ENCODE assay signal across 10 mouse cellular contexts in genomic region chr10:76440281-76440680, GRCm38 (mm10). TPM values are rescaled to one million over a fixed set of nuclear protein-coding genes. Genes with fewer than 3 reads are reported as not detected.
DNase-seq lines count a peak whose midpoint lies in the region; ATAC-seq and TF ChIP-seq lines count a peak whose summit lies in the region.
"Had no signal": no experiment of that assay in that cellular context is flagged by ENCODE, and none has a peak within 500 bp of the region (broad histone marks: within the 10 kb centered on the region; RNA-seq: fewer than 3 reads in every experiment).

AC141477.1 (minus strand) TSS chr10:76440444.

- no peak for TF ChIP-seq EP300 in CH12.LX (IDR thresholded peaks at IDR 0.05; ENCODE audit: low read length)
- 0 out of 2 replicates have a peak, but pooled peaks have one; percentile 8 for TF ChIP-seq EP300 in ES-Bruce4 (IDR thresholded peaks at IDR 0.05; ENCODE audit: insufficient read depth, low read depth, low read length)

- 94% methylated on average over 17 of the region's 17 CpGs for WGBS in kidney, embryonic 15.5 days
- 96% methylated on average over 17 of the region's 17 CpGs for WGBS in kidney, embryonic 16.5 days
- WGBS in limb, embryonic 15.5 days, result 97% methylated on average over 17 of the region's 17 CpGs

- TF ChIP-seq CTCF in CH12.LX (conservative IDR thresholded peaks at IDR 0.05 in 1 of 2, IDR thresholded peaks at IDR 0.05 in 1 of 2; ENCODE audit: low read depth in 2 of 2, low read length in 2 of 2) (no peak), ES-Bruce4 (IDR thresholded peaks at IDR 0.05; ENCODE audit: low read depth, low read length) (peak; percentile 52)

- H3K36me3 ChIP-seq in kidney, embryonic 15.5 days, result peaks cover 51% of the 10 kb centered on the region
- H3K36me3 ChIP-seq in kidney, embryonic 16.5 days (ENCODE audit: insufficient read depth, low read length), result peaks cover 32% of the 10 kb centered on the region
- H3K36me3 ChIP-seq in CH12.LX (replicated peaks in 1 of 2; ENCODE audit: control insufficient read depth in 1 of 2, insufficient read depth in 1 of 2, low read length in 1 of 2) (peaks cover 36 to 61% of the 10 kb centered on the region in 2 experiments), ES-Bruce4 (ENCODE audit: control insufficient read depth, insufficient read depth, low read length, poor library complexity, severe bottlenecking) (peaks cover 9% of the 10 kb centered on the region)
- peaks cover 42% of the 10 kb centered on the region for H3K36me3 ChIP-seq in limb, embryonic 15.5 days

- no peak for TF ChIP-seq RAD21 in CH12.LX (IDR thresholded peaks at IDR 0.05; ENCODE audit: low read depth, low read length)

- no peak for DNase-seq in CH12.LX (ENCODE audit: extremely low read depth)
- no peak for DNase-seq in left cerebral cortex, adult 18-20 months (ENCODE audit: low spot score in 2 of 2)
- DNase-seq in T-cell, adult 2 months (ENCODE audit: low spot score), result no peak
- DNase-seq: retina, postnatal 1 day had no signal

- H3K4me1 ChIP-seq in kidney, embryonic 15.5 days, result peaks cover 18% of the 10 kb centered on the region
- H3K4me1 ChIP-seq in kidney, embryonic 16.5 days (ENCODE audit: insufficient read depth, low read length), result peaks cover 16% of the 10 kb centered on the region
- H3K4me1 ChIP-seq in CH12.LX (ENCODE audit: control insufficient read depth in 1 of 2, insufficient read depth in 2 of 2), result peaks cover 10 to 20% of the 10 kb centered on the region in 2 experiments
- H3K4me1 ChIP-seq in ES-Bruce4 (ENCODE audit: control insufficient read depth, insufficient read depth, low read length), result peaks cover 3% of the 10 kb centered on the region
- peaks cover 21% of the 10 kb centered on the region for H3K4me1 ChIP-seq in limb, embryonic 15.5 days

- in situ Hi-C loops in CH12.LX (cut with MboI; ENCODE audit: low pct_ligation_motif_present, low pct_unique_long_range_greater_than_20kb, low sequenced_read_pairs), result no loop called here

- TF ChIP-seq POLR2A in CH12.LX (IDR thresholded peaks at IDR 0.05; ENCODE audit: low read depth, low read length) (no peak), ES-Bruce4 (IDR thresholded peaks at IDR 0.05; ENCODE audit: insufficient read depth, low read length) (no peak)

- H3K9ac ChIP-seq in kidney, embryonic 15.5 days, result no peak within 1 kb of the TSS
- H3K9ac ChIP-seq in kidney, embryonic 16.5 days (replicated peaks; ENCODE audit: low read length), result no peak within 1 kb of the TSS
- peak within 1 kb of the TSS; percentile 75; the same call in 1 of the 2 replicates for H3K9ac ChIP-seq in CH12.LX (ENCODE audit: insufficient read depth, low read depth)
- peak within 1 kb of the TSS; percentile 49 for H3K9ac ChIP-seq in ES-Bruce4 (ENCODE audit: low read depth, poor library complexity, severe bottlenecking)
- no peak within 1 kb of the TSS for H3K9ac ChIP-seq in limb, embryonic 15.5 days

- H3K9me3 ChIP-seq in kidney, embryonic 15.5 days (replicated peaks), result no peaks in the 10 kb centered on the region
- no peaks in the 10 kb centered on the region for H3K9me3 ChIP-seq in kidney, embryonic 16.5 days (ENCODE audit: low read length)
- H3K9me3 ChIP-seq in CH12.LX (replicated peaks; ENCODE audit: low read length), result no peaks in the 10 kb centered on the region
- H3K9me3 ChIP-seq in ES-Bruce4 (replicated peaks; ENCODE audit: control insufficient read depth, insufficient read depth, low read length, poor library complexity, severe bottlenecking), result no peaks in the 10 kb centered on the region
- H3K9me3 ChIP-seq in limb, embryonic 15.5 days, result no peaks in the 10 kb centered on the region

- dilution Hi-C loops in CH12.LX (cut with MboI; ENCODE audit: extremely low pct_ligation_motif_present, extremely low pct_unique_long_range_greater_than_20kb, low sequenced_read_pairs), result no loop called here

- H3K27ac ChIP-seq in kidney, embryonic 15.5 days, result no peak within 1 kb of the TSS
- no peak within 1 kb of the TSS for H3K27ac ChIP-seq in kidney, embryonic 16.5 days (ENCODE audit: low read length)
- H3K27ac ChIP-seq in CH12.LX (ENCODE audit: insufficient read depth, low read depth), result no peak within 1 kb of the TSS
- peak within 1 kb of the TSS; percentile 91 for H3K27ac ChIP-seq in ES-Bruce4 (ENCODE audit: insufficient read depth, low read length)
- H3K27ac ChIP-seq in limb, embryonic 15.5 days, result no peak within 1 kb of the TSS

- H3K27me3 ChIP-seq in kidney, embryonic 15.5 days, result no peaks in the 10 kb centered on the region
- H3K27me3 ChIP-seq in kidney, embryonic 16.5 days (ENCODE audit: insufficient read depth, low read length), result no peaks in the 10 kb centered on the region
- H3K27me3 ChIP-seq in CH12.LX (replicated peaks) (no peaks in the 10 kb centered on the region), ES-Bruce4 (ENCODE audit: control insufficient read depth, insufficient read depth, low read length, poor library complexity, severe bottlenecking) (no peaks in the 10 kb centered on the region)
- H3K27me3 ChIP-seq in limb, embryonic 15.5 days, result no peaks in the 10 kb centered on the region

- H3K4me3 ChIP-seq in kidney, embryonic 15.5 days (replicated peaks), result no peak within 1 kb of the TSS
- no peak within 1 kb of the TSS for H3K4me3 ChIP-seq in kidney, embryonic 16.5 days (ENCODE audit: low read length)
- H3K4me3 ChIP-seq in CH12.LX (replicated peaks in 1 of 3; ENCODE audit: low read depth in 2 of 3, low read length in 2 of 3, poor library complexity in 1 of 3), result no peak within 1 kb of the TSS
- peak within 1 kb of the TSS; percentile 39 for H3K4me3 ChIP-seq in ES-Bruce4 (ENCODE audit: low read depth, low read length)
- H3K4me3 ChIP-seq in limb, embryonic 15.5 days, result peak within 1 kb of the TSS; percentile 62; the same call in 1 of the 2 replicates

- H3K4me2 ChIP-seq in kidney, embryonic 15.5 days, result peak within 1 kb of the TSS; percentile 85
- no peak within 1 kb of the TSS for H3K4me2 ChIP-seq in kidney, embryonic 16.5 days (replicated peaks; ENCODE audit: low read depth, low read length)
- H3K4me2 ChIP-seq in CH12.LX (ENCODE audit: insufficient read depth, low read depth, poor library complexity, severe bottlenecking), result peak within 1 kb of the TSS; percentile 94; the same call in 1 of the 2 replicates
- no peak within 1 kb of the TSS for H3K4me2 ChIP-seq in limb, embryonic 15.5 days

- no peak for ATAC-seq in kidney, embryonic 15.5 days (replicated peaks; ENCODE audit: low FRiP score)
- no peak for ATAC-seq in kidney, embryonic 16.5 days (ENCODE audit: low FRiP score, low TSS enrichment)
- ATAC-seq in limb, embryonic 15.5 days (ENCODE audit: insufficient number of reproducible peaks, low FRiP score, low TSS enrichment, low read depth), result no peak

- peaks cover 15% of the 10 kb centered on the region for H3K79me2 ChIP-seq in CH12.LX (replicated peaks; ENCODE audit: control insufficient read depth, extremely low read depth, insufficient read depth, poor library complexity, severe bottlenecking)

TF ChIP-seq in CH12.LX, 34 proteins besides CTCF, POLR2A, EP300 and RAD21:
- TF ChIP-seq ETS1 (conservative IDR thresholded peaks at IDR 0.05; ENCODE audit: low read depth, low read length), result no peak
- TF ChIP-seq SIN3A (IDR thresholded peaks at IDR 0.05; ENCODE audit: low read length), result no peak
- TF ChIP-seq E2F4 (IDR thresholded peaks at IDR 0.05; ENCODE audit: insufficient replicate concordance, low read depth, low read length), result no peak
- no peak for TF ChIP-seq USF2 (conservative IDR thresholded peaks at IDR 0.05; ENCODE audit: low read depth, low read length)
- TF ChIP-seq MAX (IDR thresholded peaks at IDR 0.05; ENCODE audit: low read length), result no peak
- TF ChIP-seq JUN (IDR thresholded peaks at IDR 0.05; ENCODE audit: insufficient read depth, low read depth, low read length), result no peak
- TF ChIP-seq CHD1 (IDR thresholded peaks at IDR 0.05; ENCODE audit: low read depth, low read length), result no peak
- TF ChIP-seq POLR2AphosphoS2 (IDR thresholded peaks at IDR 0.05; ENCODE audit: low read depth, low read length), result no peak
- no peak for TF ChIP-seq IRF4 (IDR thresholded peaks at IDR 0.05; ENCODE audit: low read depth, low read length)
- TF ChIP-seq ZC3H11A (IDR thresholded peaks at IDR 0.05; ENCODE audit: low read depth, low read length), result no peak
- TF ChIP-seq HCFC1 (IDR thresholded peaks at IDR 0.05; ENCODE audit: low read depth, low read length), result no peak
- TF ChIP-seq ZNF384 (IDR thresholded peaks at IDR 0.05; ENCODE audit: low read depth, low read length), result no peak
- no peak for TF ChIP-seq MEF2A (IDR thresholded peaks at IDR 0.05; ENCODE audit: borderline replicate concordance, low read depth, low read length)
- no peak for TF ChIP-seq CHD2 (IDR thresholded peaks at IDR 0.05; ENCODE audit: low read length)
- no peak for TF ChIP-seq NRF1 (IDR thresholded peaks at IDR 0.05; ENCODE audit: low read depth, low read length)

RNA-seq across cellular contexts. Expression of gene AC141477.1, which starts in this region (rescaled TPM):
- not detected in 2 replicates for polyA plus RNA-seq in kidney, embryonic 15.5 days (2015; fragmentation: Nextera tagmentation; extraction: Ambion mirVana)
- 2.6 TPM in 1 of 2 replicates, not detected in the other for polyA plus RNA-seq in kidney, embryonic 16.5 days (2015; fragmentation: Nextera tagmentation; extraction: Ambion mirVana)
- total RNA-seq in CH12.LX (2012; rRNA removed) (not detected in 2 replicates), CH12.LX (2014; rRNA removed) (not detected in 2 replicates)
- polyA plus RNA-seq in CH12.LX (2012; ENCODE audit: insufficient read length, low read depth) (3.5 TPM in 1 of 2 replicates, not detected in the other), ES-Bruce4 (2011; ENCODE audit: insufficient read depth, insufficient read length, low read depth, missing spikeins) (47.3 and 67.3 TPM in 2 replicates)
- not detected in 2 replicates for polyA plus RNA-seq in limb, embryonic 15.5 days (2015; fragmentation: Nextera tagmentation; extraction: Ambion mirVana)
- total RNA-seq in left cerebral cortex, adult 18-20 months (2021), result not detected
- total RNA-seq: liver, adult 2 months had no signal
- polyA plus RNA-seq: large intestine, adult 2 months; liver, adult 2 months had no signal

Comparison
In these comparisons a context has a peak if more than half of its experiments do, and no peak if none do; other contexts are left out.
1. RNA of gene AC141477.1 (polyA plus RNA-seq): 47.3 to 67.3 TPM in ES-Bruce4; not detected in kidney, embryonic 15.5 days, 2.6 TPM in kidney, embryonic 16.5 days, 3.5 TPM in CH12.LX and not detected in limb, embryonic 15.5 days; every median in the first group is over 10 times any median in the second.
2. H3K4me2 ChIP-seq: peak in kidney, embryonic 15.5 days (single experiment) and CH12.LX (single experiment); none in kidney, embryonic 16.5 days (single experiment) and limb, embryonic 15.5 days (single experiment).
3. H3K4me3 ChIP-seq: peak in ES-Bruce4 (single experiment) and limb, embryonic 15.5 days (single experiment); none in kidney, embryonic 15.5 days (single experiment), kidney, embryonic 16.5 days (single experiment) and CH12.LX (0 of 3).
4. H3K9ac ChIP-seq: peak in CH12.LX (single experiment) and ES-Bruce4 (single experiment); none in kidney, embryonic 15.5 days (single experiment), kidney, embryonic 16.5 days (single experiment) and limb, embryonic 15.5 days (single experiment).